Mouse (Mus musculus) brain, embryonic 14.5 days (tissue): ENCODE results near the gene Aup1.

Experiments
- CTCF ChIP-seq: fragments of 200-500 bp; IDR thresholded peaks from 2 replicates; pipeline ENCODE4 v1.5.1; 2012; ENCODE audit warnings: inconsistent platforms, mild to moderate bottlenecking, moderate library complexity, borderline replicate concordance; ENCODE audit not compliant: insufficient read depth, insufficient read length; ENCODE audit errors: extremely low read depth
- POLR2A ChIP-seq: fragments of 200-500 bp; IDR thresholded peaks from 2 replicates; pipeline ENCODE4 v1.6.1; 2012; ENCODE audit warnings: mild to moderate bottlenecking, inconsistent platforms, borderline replicate concordance; ENCODE audit not compliant: poor library complexity, insufficient read depth, insufficient read length, severe bottlenecking; ENCODE audit errors: extremely low read depth

GRCm38 (mm10) chr6:83084477-83084876 is 30.2 kb downstream of the Aup1 start:
- TF ChIP-seq CTCF (no peak), POLR2A (no peak)
